ENCODE assay signal across 16 mouse cellular contexts in genomic region chr10:21675786-21676185, GRCm38 (mm10).
"Had no signal": no experiment of that assay in that cellular context is flagged by ENCODE, and none has a peak within 500 bp of the region (broad histone marks: within the 10 kb centered on the region; RNA-seq: fewer than 3 reads in every experiment).

No protein-coding gene starts in this region.

- H3K4me1 ChIP-seq: neural tube, embryonic 15.5 days; stomach, embryonic 15.5 days had no signal

- H3K9me3 ChIP-seq: neural tube, embryonic 13.5 days; neural tube, embryonic 15.5 days; stomach, embryonic 15.5 days had no signal

- H3K9ac ChIP-seq: neural tube, embryonic 13.5 days; neural tube, embryonic 15.5 days; stomach, embryonic 15.5 days had no signal

- H3K4me3 ChIP-seq: neural tube, embryonic 13.5 days; neural tube, embryonic 15.5 days; stomach, embryonic 15.5 days had no signal

- H3K4me2 ChIP-seq: neural tube, embryonic 13.5 days; neural tube, embryonic 15.5 days; stomach, embryonic 15.5 days had no signal

- H3K27me3 ChIP-seq: neural tube, embryonic 13.5 days; neural tube, embryonic 15.5 days; stomach, embryonic 15.5 days had no signal

- H3K27ac ChIP-seq: neural tube, embryonic 13.5 days; neural tube, embryonic 15.5 days; stomach, embryonic 15.5 days; stomach, postnatal 0 days had no signal

- H3K36me3 ChIP-seq: neural tube, embryonic 13.5 days; neural tube, embryonic 15.5 days; stomach, embryonic 15.5 days had no signal

- DNase-seq: retina, postnatal 1 day; right cerebral cortex, adult 18-20 months; right cerebral cortex, postnatal 14 days; right cerebral cortex, postnatal 25 days; right cerebral cortex, postnatal 4 days; spleen, adult 18-20 months; thymus, adult 18-20 months; thymus, adult 2 months; thymus, postnatal 14 days; thymus, postnatal 25 days; thymus, postnatal 36 days; thymus, postnatal 4 days had no signal
